Mouse (Mus musculus) gastrocnemius, postnatal 14 days (tissue): ENCODE measurements around the gene Tmem204. TPM values are rescaled to one million over a fixed set of nuclear protein-coding genes. Genes with fewer than 3 reads are reported as not detected.

Experiments
- DNase-seq: peaks from one replicate; pipeline ENCODE4 v3.0.0; 2021; ENCODE audit warnings: mixed read lengths
- intact Hi-C: fragments of 180-260 bp; cut with DNase I; formaldehyde crosslinking; loops from one replicate; pipeline ENCODE4 v1.15.1; 2025; ENCODE audit warnings: low total_unique reads
- total RNA-seq, 2 experiments: library from RNA; stranded (reverse); gene quantifications; 2 replicates each; pipeline ENCODE4 v1.2.3; 2021

Gene Tmem204
- total RNA-seq, 2 experiments from 2014 or later = 13.9 to 16.3 TPM

DNA sequence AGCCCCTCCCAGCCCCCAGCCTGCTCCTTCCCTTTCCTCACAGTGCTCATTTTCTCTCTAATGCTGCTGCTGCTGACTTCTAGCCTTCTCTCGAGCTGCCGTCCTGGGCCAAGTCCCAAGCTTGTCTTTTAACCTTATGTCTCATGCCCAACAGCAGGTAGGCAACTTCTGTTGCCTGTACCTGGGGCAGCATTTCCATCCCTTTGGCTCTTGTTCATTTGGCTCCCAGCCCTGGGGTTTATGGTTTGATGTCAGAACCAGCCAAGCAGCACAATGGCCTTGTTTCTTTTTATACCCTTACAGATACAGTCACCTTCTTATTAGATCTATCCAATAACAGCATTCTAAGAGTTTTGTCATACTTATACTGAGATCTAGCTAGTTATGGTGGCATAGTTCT is 12.8 kb upstream of the Tmem204 start:
- no peak for DNase-seq
- intact Hi-C loops = no loop called here

GRCm38 (mm10) chr17:25090450-25090849 is 7.1 kb upstream of the Tmem204 start:
- DNase-seq = no peak
- intact Hi-C loops = no loop called here

GRCm38 (mm10) chr17:25089158-25089557 is 5.8 kb upstream of the Tmem204 start:
- no peak for DNase-seq
- intact Hi-C loops = no loop called here

GRCm38 (mm10) chr17:25086724-25087123 is 3.3 kb upstream of the Tmem204 start:
- intact Hi-C loops = no loop called here
- no peak for DNase-seq

- DNase-seq = peak; percentile 50
- intact Hi-C loops = no loop called here
Measured at GRCm38 (mm10) chr17:25084835-25085385, 1.5 kb upstream of the Tmem204 start.

GRCm38 (mm10) chr17:25082887-25083286 is 504 bp downstream of the Tmem204 start:
- intact Hi-C loops = no loop called here
- DNase-seq = no peak

GRCm38 (mm10) chr17:25082081-25082847 is 1.1 kb downstream of the Tmem204 start:
- intact Hi-C loops = no loop called here
- no peak for DNase-seq

- DNase-seq = peak; percentile 63
- intact Hi-C loops = no loop called here
Measured at GRCm38 (mm10) chr17:25080960-25081381, 2.4 kb downstream of the Tmem204 start.

DNA sequence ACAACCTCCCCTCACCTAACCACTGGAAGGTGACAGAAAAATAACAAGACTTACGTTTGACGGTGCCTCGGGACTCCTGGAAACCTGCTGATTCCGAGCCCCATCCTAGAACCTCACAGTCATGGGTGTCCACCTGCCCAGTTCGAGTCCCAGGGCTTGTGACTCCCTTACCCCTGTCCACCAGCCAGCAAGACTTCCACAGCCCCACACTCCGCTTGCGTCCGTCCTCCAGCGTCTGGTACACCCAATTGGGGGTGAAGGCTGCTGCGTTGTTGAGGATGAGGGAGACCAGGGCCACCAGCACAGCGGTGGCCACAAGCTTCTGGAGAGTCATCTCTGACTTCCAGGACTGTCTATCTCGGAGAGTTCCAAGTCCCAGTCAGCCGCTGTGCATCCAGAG is 3.2 kb downstream of the Tmem204 start:
- no peak for DNase-seq
- intact Hi-C loops = no loop called here

DNA sequence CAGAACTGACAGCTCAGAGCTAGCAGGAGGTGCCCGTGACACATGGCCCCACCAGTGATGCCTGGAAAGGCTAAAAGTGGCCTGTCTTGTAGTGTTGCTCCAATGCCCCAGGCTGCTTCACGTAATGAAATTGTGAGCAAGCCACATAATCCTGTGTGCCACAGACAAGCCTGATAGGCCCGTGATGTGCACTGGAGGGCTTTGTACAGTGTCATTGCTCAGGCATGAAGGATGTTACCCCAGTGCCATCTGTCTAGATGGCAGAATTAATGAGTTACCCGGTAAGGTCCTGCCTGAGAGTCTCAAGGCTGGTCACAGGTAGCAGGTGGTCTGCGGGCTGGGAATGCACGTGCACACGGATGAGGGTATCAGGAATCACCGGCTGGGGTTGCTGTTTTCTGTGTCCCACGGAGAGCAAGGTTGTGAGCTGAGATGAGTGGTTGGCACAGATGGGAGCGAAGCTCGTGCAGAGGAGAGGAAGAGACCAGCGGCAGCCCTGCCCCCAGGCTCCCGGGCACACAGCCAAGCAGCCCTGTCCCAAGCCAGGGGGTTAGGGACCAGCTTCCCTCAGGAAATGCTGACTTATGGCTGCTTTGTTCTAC is 5.5 kb downstream of the Tmem204 start:
- DNase-seq = peak; percentile 69
- intact Hi-C loops = no loop called here

GRCm38 (mm10) chr17:25076906-25077305 is 6.5 kb downstream of the Tmem204 start:
- DNase-seq = no peak
- intact Hi-C loops = no loop called here

DNA sequence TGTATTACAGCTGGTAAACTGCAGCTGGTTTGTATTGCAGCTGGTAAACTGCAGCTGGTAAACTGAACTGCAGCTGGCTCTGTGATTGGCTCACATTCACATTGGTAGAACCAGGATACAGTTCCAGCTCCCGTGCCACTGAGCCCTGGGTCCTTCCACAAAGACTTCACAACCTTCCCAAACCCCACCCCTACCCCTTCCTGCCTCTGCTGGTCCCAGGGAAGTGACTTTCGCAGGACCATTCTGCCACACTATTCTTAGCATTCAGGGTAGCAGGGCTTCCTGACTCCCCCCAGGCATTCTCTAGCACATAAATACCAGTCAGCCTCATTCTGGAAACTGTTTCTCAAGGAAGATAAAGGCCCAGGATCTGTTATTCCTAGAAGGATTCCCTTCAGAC is 14.7 kb downstream of the Tmem204 start:
- no peak for DNase-seq
- intact Hi-C loops = no loop called here

- intact Hi-C loops = no loop called here
- no peak for DNase-seq
Measured at GRCm38 (mm10) chr17:25067442-25067851, 15.9 kb downstream of the Tmem204 start.

- no peak for DNase-seq
- intact Hi-C loops = no loop called here
Measured at GRCm38 (mm10) chr17:25066595-25066994, 16.8 kb downstream of the Tmem204 start.

DNA sequence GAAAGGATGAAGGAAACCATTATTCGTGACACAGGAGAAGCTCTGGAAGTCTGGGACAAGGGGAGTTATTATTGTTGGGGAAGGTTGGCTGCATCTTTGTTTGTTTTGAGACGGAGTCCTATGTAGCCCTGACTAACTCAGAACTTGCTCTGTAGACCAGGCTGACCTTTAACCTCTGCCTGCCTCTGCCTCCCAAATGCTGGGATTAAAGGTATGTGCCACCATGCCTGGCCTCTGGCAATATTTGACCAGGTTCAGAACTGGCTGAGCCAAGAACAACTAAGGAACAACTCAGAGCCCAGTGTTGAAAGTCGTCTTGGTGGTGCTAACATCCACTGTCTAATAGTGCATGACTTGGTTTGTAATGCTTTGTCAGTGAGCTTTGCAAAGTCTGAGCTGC is 18.2 kb downstream of the Tmem204 start:
- intact Hi-C loops = no loop called here

DNA sequence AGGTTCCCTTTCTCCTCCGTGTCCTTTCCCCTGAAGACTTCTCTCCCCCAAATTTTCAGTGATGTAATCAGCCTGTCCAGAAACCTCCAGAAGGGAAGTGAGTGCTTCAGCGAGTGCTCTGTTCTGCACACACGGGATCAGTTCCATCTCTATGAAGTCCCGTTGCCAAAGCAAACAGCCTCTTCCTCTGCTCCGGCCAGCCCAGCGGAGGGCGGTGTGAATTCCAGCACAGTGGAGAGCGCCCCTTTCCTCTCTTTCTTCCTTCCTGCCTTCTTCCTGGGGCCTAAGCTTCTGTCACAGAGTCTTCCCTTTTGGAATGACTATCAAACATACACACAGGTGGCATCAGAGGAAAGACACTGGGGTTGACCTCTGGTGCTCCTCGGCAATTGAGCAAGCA is 19.0 kb downstream of the Tmem204 start:
- DNase-seq = peak; percentile 73
- intact Hi-C loops = no loop called here

More for the DNA sequence above, 18.2 kb downstream of the Tmem204 start:
- DNase-seq = no peak

GRCm38 (mm10) chr17:25063872-25064271 is 19.5 kb downstream of the Tmem204 start:
- no peak for DNase-seq
- intact Hi-C loops = no loop called here

- DNase-seq = no peak
Measured at GRCm38 (mm10) chr17:25063261-25063660, 20.1 kb downstream of the Tmem204 start.

DNA sequence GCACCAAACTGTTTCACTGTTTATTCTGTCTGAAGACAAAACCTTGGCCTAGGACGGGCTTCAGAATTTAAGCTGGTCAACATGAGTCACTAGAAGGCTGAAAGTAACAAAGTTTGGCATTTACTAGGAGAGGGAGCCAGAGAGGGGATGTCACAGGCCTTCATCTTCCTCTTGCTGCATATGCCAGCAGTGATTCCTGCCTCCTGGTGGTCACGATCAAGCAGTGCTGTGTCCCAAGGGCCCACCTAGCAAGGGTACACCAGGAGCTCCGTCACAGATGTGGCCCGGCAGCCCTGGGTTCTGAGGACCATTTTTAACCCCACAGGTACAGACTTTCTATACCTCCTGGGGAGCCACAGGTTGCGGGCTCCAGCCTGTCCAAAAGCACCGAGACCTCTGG is 26.4 kb downstream of the Tmem204 start:
- DNase-seq = no peak
- intact Hi-C loops = no loop called here

More at GRCm38 (mm10) chr17:25063261-25063660, 20.1 kb downstream of the Tmem204 start:
- intact Hi-C loops = no loop called here

- no peak for DNase-seq
- intact Hi-C loops = no loop called here
Measured at GRCm38 (mm10) chr17:25053274-25053673, 30.1 kb downstream of the Tmem204 start.

- DNase-seq = no peak
- intact Hi-C loops = no loop called here
Measured at GRCm38 (mm10) chr17:25047143-25047542, 36.2 kb downstream of the Tmem204 start.
